ENCODE assay signal across 12 mouse cellular contexts in genomic region chr9:63975996-63976395, GRCm38 (mm10). TPM values are rescaled to one million over a fixed set of nuclear protein-coding genes. Genes with fewer than 3 reads are reported as not detected.
DNase-seq lines count a peak whose midpoint lies in the region; ATAC-seq and TF ChIP-seq lines count a peak whose summit lies in the region.
"Had no signal": no experiment of that assay in that cellular context is flagged by ENCODE, and none has a peak within 500 bp of the region (broad histone marks: within the 10 kb centered on the region; RNA-seq: fewer than 3 reads in every experiment).

No protein-coding gene starts in this region.

- 0 out of 2 replicates have a peak overlapping the region, but pooled peaks have one; percentile 3 for H3K4me3 ChIP-seq in heart, embryonic 13.5 days
- peak overlapping the region; percentile 9; the same call in 1 of the 2 replicates for H3K4me3 ChIP-seq in ES-Bruce4 (ENCODE audit: low read depth, low read length)
- no peak overlapping the region for H3K4me3 ChIP-seq in embryonic facial prominence, embryonic 15.5 days (replicated peaks)
- H3K4me3 ChIP-seq in limb, embryonic 10.5 days, result no peak overlapping the region
- H3K4me3 ChIP-seq: left cerebral cortex, adult 2 months had no signal

- ATAC-seq in heart, embryonic 13.5 days (ENCODE audit: extremely low read depth, insufficient number of reproducible peaks, low FRiP score, low TSS enrichment), result no peak
- no peak for ATAC-seq in embryonic facial prominence, embryonic 15.5 days (ENCODE audit: insufficient number of reproducible peaks, low FRiP score, low TSS enrichment, low read depth)

- no peak for DNase-seq in heart, postnatal 36 days
- DNase-seq in limb, embryonic 10.5 days (ENCODE audit: low spot score), result no peak
- DNase-seq in right cerebral cortex, postnatal 14 days, result no peak
- no peak for DNase-seq in left cerebral cortex, adult 18-20 months (ENCODE audit: low spot score in 2 of 2)
- no peak for DNase-seq in ovary, adult 18-20 months (ENCODE audit: low spot score)
- DNase-seq: adrenal gland, adult 2 months; gastrocnemius, postnatal 36 days; lung, postnatal 4 days had no signal

- H3K4me2 ChIP-seq in heart, embryonic 13.5 days, result peak overlapping the region; percentile 42
- H3K4me2 ChIP-seq in embryonic facial prominence, embryonic 15.5 days (replicated peaks), result peak overlapping the region; percentile 23; the same call in 1 of the 2 replicates

- intact Hi-C loops in heart, postnatal 36 days (cut with DNase I), result no loop called here

- WGBS in heart, embryonic 13.5 days, result 31% methylated on average over 11 of the region's 11 CpGs
- 27% methylated on average over 11 of the region's 11 CpGs for WGBS in embryonic facial prominence, embryonic 15.5 days
- WGBS in limb, embryonic 10.5 days, result 43% methylated on average over 11 of the region's 11 CpGs

- H3K4me1 ChIP-seq in heart, embryonic 13.5 days, result peaks cover 99% of the 10 kb centered on the region
- peaks cover 14% of the 10 kb centered on the region for H3K4me1 ChIP-seq in ES-Bruce4 (ENCODE audit: control insufficient read depth, insufficient read depth, low read length)
- H3K4me1 ChIP-seq in embryonic facial prominence, embryonic 15.5 days, result peaks cover 94% of the 10 kb centered on the region
- H3K4me1 ChIP-seq in limb, embryonic 10.5 days, result peaks cover 97% of the 10 kb centered on the region

- H3K9me3 ChIP-seq in heart, embryonic 13.5 days, result no peaks in the 10 kb centered on the region
- H3K9me3 ChIP-seq in ES-Bruce4 (replicated peaks; ENCODE audit: control insufficient read depth, insufficient read depth, low read length, poor library complexity, severe bottlenecking), result no peaks in the 10 kb centered on the region
- no peaks in the 10 kb centered on the region for H3K9me3 ChIP-seq in embryonic facial prominence, embryonic 15.5 days (replicated peaks)
- no peaks in the 10 kb centered on the region for H3K9me3 ChIP-seq in limb, embryonic 10.5 days (replicated peaks)

- no peak for TF ChIP-seq POLR2A in ES-Bruce4 (IDR thresholded peaks at IDR 0.05; ENCODE audit: insufficient read depth, low read length)

- peak overlapping the region; percentile 95 for H3K27ac ChIP-seq in heart, embryonic 13.5 days (replicated peaks)
- H3K27ac ChIP-seq in ES-Bruce4 (ENCODE audit: insufficient read depth, low read length), result no peak overlapping the region
- H3K27ac ChIP-seq in embryonic facial prominence, embryonic 15.5 days (replicated peaks), result peak overlapping the region; percentile 94
- peak overlapping the region; percentile 58 for H3K27ac ChIP-seq in limb, embryonic 10.5 days
- H3K27ac ChIP-seq: left cerebral cortex, adult 2 months had no signal

- no peak for TF ChIP-seq CTCF in ES-Bruce4 (IDR thresholded peaks at IDR 0.05; ENCODE audit: low read depth, low read length)

- TF ChIP-seq EP300 in ES-Bruce4 (IDR thresholded peaks at IDR 0.05; ENCODE audit: insufficient read depth, low read depth, low read length), result 0 out of 2 replicates have a peak, but pooled peaks have one; percentile 44

- no peaks in the 10 kb centered on the region for H3K27me3 ChIP-seq in heart, embryonic 13.5 days (replicated peaks)
- no peaks in the 10 kb centered on the region for H3K27me3 ChIP-seq in ES-Bruce4 (ENCODE audit: control insufficient read depth, insufficient read depth, low read length, poor library complexity, severe bottlenecking)
- no peaks in the 10 kb centered on the region for H3K27me3 ChIP-seq in embryonic facial prominence, embryonic 15.5 days
- H3K27me3 ChIP-seq in limb, embryonic 10.5 days (ENCODE audit: low read depth, poor library complexity, severe bottlenecking), result no peaks in the 10 kb centered on the region

- peaks cover 25% of the 10 kb centered on the region for H3K36me3 ChIP-seq in heart, embryonic 13.5 days
- H3K36me3 ChIP-seq in ES-Bruce4 (ENCODE audit: control insufficient read depth, insufficient read depth, low read length, poor library complexity, severe bottlenecking), result no peaks in the 10 kb centered on the region
- H3K36me3 ChIP-seq in embryonic facial prominence, embryonic 15.5 days, result no peaks in the 10 kb centered on the region
- peaks cover 43% of the 10 kb centered on the region for H3K36me3 ChIP-seq in limb, embryonic 10.5 days

- H3K9ac ChIP-seq in heart, embryonic 13.5 days, result peak overlapping the region; percentile 74
- H3K9ac ChIP-seq in ES-Bruce4 (ENCODE audit: low read depth, poor library complexity, severe bottlenecking), result no peak overlapping the region
- no peak overlapping the region for H3K9ac ChIP-seq in embryonic facial prominence, embryonic 15.5 days

RNA-seq across cellular contexts. Expression of gene Smad6, which starts 45.9 kb away (rescaled TPM):
- 18.5 and 19.3 TPM in 2 replicates for polyA plus RNA-seq in heart, embryonic 13.5 days (2015; fragmentation: Nextera tagmentation; extraction: Ambion mirVana)
- total RNA-seq in heart, postnatal 36 days (2021), result 10 to 100 TPM; 11.4 to 16.3 TPM
- 2.7 and 4.7 TPM in 2 replicates for polyA plus RNA-seq in ES-Bruce4 (2011; ENCODE audit: insufficient read depth, insufficient read length, low read depth, missing spikeins)
- 12.8 and 15.5 TPM in 2 replicates for polyA plus RNA-seq in embryonic facial prominence, embryonic 15.5 days (2015; fragmentation: Nextera tagmentation; extraction: Ambion mirVana)
- 10.9 and 11.4 TPM in 2 replicates for polyA plus RNA-seq in limb, embryonic 10.5 days (2016; fragmentation: Nextera tagmentation; extraction: Ambion mirVana)
- total RNA-seq in left cerebral cortex, adult 18-20 months (2021), result 1 to 10 TPM; 2.1 to 2.5 TPM

Comparison
In these comparisons a context has a peak if more than half of its experiments do, and no peak if none do; other contexts are left out.
1. H3K4me3 ChIP-seq: peak in heart, embryonic 13.5 days (single experiment) and ES-Bruce4 (single experiment); none in embryonic facial prominence, embryonic 15.5 days (single experiment) and limb, embryonic 10.5 days (single experiment).